Mouse (Mus musculus) embryonic facial prominence, embryonic 13.5 days (tissue): ENCODE measurements around the gene Dnah8. TPM values are rescaled to one million over a fixed set of nuclear protein-coding genes. Genes with fewer than 3 reads are reported as not detected.
"Not testable (repeated sequence)": the region's sequence is repeated elsewhere in the genome, so short reads cannot be mapped to it uniquely, and the experiment has no call there.

Experiments used
- ATAC-seq: fragments of 200-750 bp; cut with Nextera tagmentation; 2 replicates; pipeline ENCODE4 v1.8.0; 2017; ENCODE audit warnings: low read depth; ENCODE audit not compliant: insufficient number of reproducible peaks, insufficient read depth, low FRiP score, low TSS enrichment
- H3K27ac ChIP-seq: fragments of 300-500 bp; sonication (generic); 2 replicates; pipeline ENCODE4 v1.5.1; 2015; ENCODE audit warnings: moderate library complexity, mild to moderate bottlenecking, inconsistent platforms
- H3K27me3 ChIP-seq: fragments of 300-500 bp; sonication (generic); 2 replicates; pipeline ENCODE4 v1.6.1; 2015; ENCODE audit warnings: mild to moderate bottlenecking, inconsistent platforms
- H3K36me3 ChIP-seq: fragments of 300-500 bp; sonication (generic); 2 replicates; pipeline ENCODE4 v1.6.1; 2015; ENCODE audit warnings: mild to moderate bottlenecking, inconsistent platforms
- H3K4me1 ChIP-seq: fragments of 300-500 bp; sonication (generic); 2 replicates; pipeline ENCODE4 v1.6.1; 2015; ENCODE audit warnings: inconsistent platforms
- H3K4me2 ChIP-seq: fragments of 300-500 bp; sonication (generic); 2 replicates; pipeline ENCODE4 v1.6.1; 2015; ENCODE audit warnings: moderate library complexity, mild to moderate bottlenecking, inconsistent platforms
- H3K4me3 ChIP-seq: fragments of 300-500 bp; sonication (generic); 2 replicates; pipeline ENCODE4 v1.5.1; 2015; ENCODE audit warnings: mild to moderate bottlenecking, inconsistent platforms
- H3K9ac ChIP-seq: fragments of 300-500 bp; sonication (generic); 2 replicates; pipeline ENCODE4 v1.6.1; 2015; ENCODE audit warnings: mild to moderate bottlenecking, inconsistent platforms
- H3K9me3 ChIP-seq: fragments of 300-500 bp; sonication (generic); 2 replicates; pipeline ENCODE4 v1.6.1; 2016; ENCODE audit warnings: inconsistent platforms
- WGBS: fragments of 180-500 bp; shearing (Covaris S2); methylation state at CpG from one replicate; pipeline ENCODE4 v1.1.7; 2015; ENCODE audit warnings: mixed read lengths; 5-methylcytosine and 5-hydroxymethylcytosine counted together
- polyA plus RNA-seq: library from polyadenylated mRNA; unstranded; fragments of >200 nt; fragmentation: Nextera tagmentation; extraction: Ambion mirVana; gene quantifications from 2 replicates; pipeline ENCODE4 v1.2.1, GENCODE M21; 2015

Dnah8 gene
- polyA plus RNA-seq, 1 experiment from 2014 or later = 2.5 TPM

DNA sequence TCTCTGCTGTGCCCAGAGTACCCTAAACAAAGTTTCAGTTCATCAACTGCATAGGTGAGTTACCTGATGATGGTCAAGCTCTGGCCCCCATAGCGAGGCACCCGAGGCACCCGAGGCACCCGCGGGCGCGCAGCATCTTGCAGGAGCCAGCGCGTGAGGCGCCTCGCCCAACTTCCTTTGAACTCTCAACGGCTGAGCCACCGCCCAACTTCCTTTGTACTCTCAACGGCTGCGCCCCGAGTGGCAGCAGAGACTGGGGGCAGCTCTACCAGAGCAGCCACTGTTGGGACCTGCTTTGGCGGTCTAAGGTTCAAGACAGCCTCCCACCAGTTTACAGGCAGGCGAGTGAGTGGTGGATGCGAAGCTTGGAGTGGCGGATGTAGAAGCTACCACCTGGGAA, 2.6 kb downstream of the Dnah8 start, which contains the start of gene Glo1:
TSS of gene Glo1 (minus strand) at position 153 of the 400 bp plus-strand sequence.
- not testable (repeated sequence) for H3K4me1 ChIP-seq, H3K9ac ChIP-seq, H3K36me3 ChIP-seq, H3K9me3 ChIP-seq, H3K4me2 ChIP-seq, H3K4me3 ChIP-seq, H3K27ac ChIP-seq, H3K27me3 ChIP-seq, ATAC-seq
- no CpG with 5 or more reads among the region's 20 CpGs for WGBS

DNA sequence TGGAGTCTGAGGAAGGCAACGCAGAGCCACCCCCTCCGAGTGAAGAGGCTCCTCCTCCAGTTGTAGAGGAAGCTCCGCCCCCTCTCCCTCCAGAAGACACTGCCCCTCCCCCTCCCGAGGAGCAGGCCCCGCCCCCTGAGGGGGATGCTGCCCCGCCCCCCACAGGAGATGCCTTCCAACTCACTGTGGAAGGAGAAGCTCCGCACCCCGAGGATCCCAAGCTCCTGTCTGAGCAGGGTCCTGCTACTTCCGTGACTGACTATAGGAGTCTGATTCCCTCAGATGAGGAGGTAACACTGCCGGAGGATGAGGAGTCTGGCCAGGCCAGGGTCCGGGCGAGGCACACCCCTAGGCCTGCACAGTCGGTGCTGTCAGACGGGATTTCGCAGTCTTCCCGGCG, 11.2 kb downstream of the Dnah8 start:
- ATAC-seq = 0 out of 2 replicates have a peak, but pooled peaks have one; percentile 20
- H3K9ac ChIP-seq = peak overlapping the region; percentile 23
- H3K4me3 ChIP-seq = peak overlapping the region; percentile 37
- 13% methylated on average over 17 of the region's 17 CpGs for WGBS
- H3K27ac ChIP-seq = no peak overlapping the region
- H3K27me3 ChIP-seq = no peaks in the 10 kb centered on the region
- peaks cover 6% of the 10 kb centered on the region; the same call in 1 of the 2 replicates for H3K4me1 ChIP-seq
- H3K4me2 ChIP-seq = peak overlapping the region; percentile 50
- H3K9me3 ChIP-seq = no peaks in the 10 kb centered on the region
- no peaks in the 10 kb centered on the region for H3K36me3 ChIP-seq

DNA sequence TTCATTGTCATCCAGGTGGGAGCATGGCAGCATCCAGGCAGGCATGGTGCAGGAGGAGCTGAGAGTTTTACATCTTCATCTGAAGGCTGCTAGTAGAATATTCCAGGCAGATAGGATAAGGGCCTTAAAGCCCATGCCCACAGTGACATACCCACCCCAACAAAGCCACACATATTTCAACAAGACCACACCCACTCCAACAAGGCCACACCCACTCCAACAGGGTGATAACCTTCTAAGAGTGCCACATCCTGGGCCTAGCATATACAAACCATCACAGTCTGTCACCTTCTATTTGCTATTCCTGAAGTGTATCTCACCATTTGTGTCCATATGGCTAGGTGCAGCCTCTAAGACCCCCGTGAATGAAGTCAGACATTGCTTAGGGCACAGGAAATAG, 13.6 kb downstream of the Dnah8 start:
- H3K27me3 ChIP-seq = no peaks in the 10 kb centered on the region
- 44% methylated on average over 1 of the region's 1 CpGs for WGBS

DNA sequence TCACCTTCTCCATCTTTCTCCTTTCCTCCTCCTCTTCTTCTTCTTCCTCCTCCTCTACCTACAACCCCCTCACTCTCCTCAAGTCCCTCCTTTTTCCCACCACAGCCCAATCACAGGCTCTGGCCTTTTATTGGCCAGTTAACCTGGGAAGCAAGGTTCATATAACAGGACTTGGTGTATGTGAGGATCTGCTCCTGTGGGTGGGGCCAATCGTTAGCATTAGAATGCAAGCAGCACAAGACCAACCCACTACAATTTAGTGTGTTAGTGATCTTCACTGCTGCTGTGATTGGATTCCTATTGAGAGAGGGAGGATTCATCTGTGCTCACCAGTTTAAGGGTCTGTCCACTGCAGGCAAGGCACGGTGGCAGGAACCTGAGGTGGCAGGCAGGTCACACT, 14.8 kb downstream of the Dnah8 start:
- Histone ChIP-seq H3K4me1 (peaks cover 6% of the 10 kb centered on the region; the same call in 1 of the 2 replicates), H3K27ac (no peak overlapping the region), H3K4me3 (no peak overlapping the region), H3K36me3 (no peaks in the 10 kb centered on the region), H3K9me3 (no peaks in the 10 kb centered on the region), H3K27me3 (no peaks in the 10 kb centered on the region), H3K4me2 (no peak overlapping the region), H3K9ac (no peak overlapping the region)
- WGBS = 60% methylated on average over 2 of the region's 2 CpGs
- no peak for ATAC-seq

More for the DNA sequence above, 13.6 kb downstream of the Dnah8 start:
- H3K4me1 ChIP-seq = peaks cover 6% of the 10 kb centered on the region; the same call in 1 of the 2 replicates
- no peak overlapping the region for H3K9ac ChIP-seq
- H3K4me2 ChIP-seq = no peak overlapping the region
- no peaks in the 10 kb centered on the region for H3K9me3 ChIP-seq
- H3K27ac ChIP-seq = no peak overlapping the region
- H3K4me3 ChIP-seq = no peak overlapping the region
- H3K36me3 ChIP-seq = no peaks in the 10 kb centered on the region
- ATAC-seq = no peak

DNA sequence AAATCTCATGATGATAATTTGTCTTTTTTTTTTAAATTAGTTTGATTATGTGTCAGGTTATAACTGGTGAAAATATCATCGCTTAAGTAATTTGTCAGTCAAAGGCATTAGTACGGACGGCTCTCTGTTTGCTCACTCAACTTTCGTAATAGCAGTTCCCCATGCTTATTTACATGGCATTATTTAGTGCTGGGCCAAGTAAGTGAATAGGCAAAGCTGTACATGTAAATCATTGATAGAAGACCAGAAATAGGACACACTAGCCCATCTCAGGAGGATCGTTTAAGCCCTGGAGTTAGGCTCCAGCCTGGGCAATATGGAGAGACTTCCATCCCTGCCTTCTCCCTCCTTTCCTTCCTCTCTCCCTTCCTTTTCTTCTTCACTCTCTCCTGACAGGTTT, 16.7 kb downstream of the Dnah8 start:
- Histone ChIP-seq H3K36me3 (0 out of 2 replicates have a peak, but pooled peaks cover 3% of the 10 kb centered on the region), H3K27ac (no peak overlapping the region), H3K4me3 (no peak overlapping the region), H3K27me3 (no peaks in the 10 kb centered on the region), H3K9me3 (peaks cover 2% of the 10 kb centered on the region; the same call in 1 of the 2 replicates), H3K9ac (no peak overlapping the region), H3K4me2 (no peak overlapping the region), H3K4me1 (0 out of 2 replicates have a peak, but pooled peaks cover 3% of the 10 kb centered on the region)
- ATAC-seq = no peak
- WGBS = 91% methylated on average over 5 of the region's 5 CpGs

DNA sequence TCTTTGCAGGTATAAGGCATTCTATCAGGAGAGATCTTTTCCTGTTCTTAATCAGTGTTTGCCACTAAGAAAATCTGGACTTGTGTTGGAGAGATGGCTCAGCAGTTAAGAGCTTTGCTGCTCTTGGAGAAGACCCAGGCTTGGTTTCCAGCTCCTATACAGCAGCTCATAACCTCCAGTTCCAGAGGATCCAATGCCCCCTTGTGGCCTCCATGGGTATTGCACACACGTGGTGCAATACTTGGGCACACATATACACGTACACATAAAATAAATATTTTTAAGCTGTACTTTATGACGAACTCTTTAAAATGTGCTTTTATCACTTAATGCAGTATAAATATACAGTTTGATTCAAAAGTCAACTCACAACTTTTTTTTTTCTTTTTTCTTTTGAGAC, 24.6 kb downstream of the Dnah8 start:
- Histone ChIP-seq H3K4me1 (no peaks in the 10 kb centered on the region), H3K36me3 (0 out of 2 replicates have a peak, but pooled peaks cover 3% of the 10 kb centered on the region), H3K27me3 (no peaks in the 10 kb centered on the region), H3K4me3 (no peak overlapping the region), H3K9ac (no peak overlapping the region), H3K4me2 (no peak overlapping the region), H3K9me3 (peaks cover 2% of the 10 kb centered on the region; the same call in 1 of the 2 replicates), H3K27ac (no peak overlapping the region)
- 95% methylated on average over 3 of the region's 3 CpGs for WGBS
- ATAC-seq = no peak

DNA sequence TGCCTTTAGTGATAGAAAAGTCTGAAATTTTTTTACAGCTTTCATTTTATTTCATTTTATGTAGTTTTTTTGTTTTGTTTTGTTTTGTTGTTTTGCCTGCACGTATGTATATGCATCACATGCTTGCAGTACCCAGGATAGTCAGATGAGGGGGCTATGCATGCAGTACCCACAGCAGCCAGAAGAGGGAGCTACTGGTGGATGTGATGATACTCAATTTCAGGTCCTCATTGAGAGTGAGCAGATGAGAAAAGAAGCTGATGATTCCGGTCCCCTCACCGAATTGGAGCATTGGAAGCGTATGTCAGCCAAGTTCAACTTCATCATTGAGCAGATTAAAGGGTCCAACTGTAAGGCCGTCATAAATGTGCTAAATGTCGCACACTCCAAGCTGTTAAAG, 28.9 kb downstream of the Dnah8 start:
- no peak for ATAC-seq
- peaks cover 3% of the 10 kb centered on the region; the same call in 1 of the 2 replicates for H3K4me1 ChIP-seq
- H3K27me3 ChIP-seq = no peaks in the 10 kb centered on the region
- no peak overlapping the region for H3K9ac ChIP-seq
- no peaks in the 10 kb centered on the region for H3K9me3 ChIP-seq
- H3K4me2 ChIP-seq = no peak overlapping the region
- H3K27ac ChIP-seq = no peak overlapping the region
- 95% methylated on average over 6 of the region's 6 CpGs for WGBS
- H3K36me3 ChIP-seq = no peaks in the 10 kb centered on the region
- no peak overlapping the region for H3K4me3 ChIP-seq

DNA sequence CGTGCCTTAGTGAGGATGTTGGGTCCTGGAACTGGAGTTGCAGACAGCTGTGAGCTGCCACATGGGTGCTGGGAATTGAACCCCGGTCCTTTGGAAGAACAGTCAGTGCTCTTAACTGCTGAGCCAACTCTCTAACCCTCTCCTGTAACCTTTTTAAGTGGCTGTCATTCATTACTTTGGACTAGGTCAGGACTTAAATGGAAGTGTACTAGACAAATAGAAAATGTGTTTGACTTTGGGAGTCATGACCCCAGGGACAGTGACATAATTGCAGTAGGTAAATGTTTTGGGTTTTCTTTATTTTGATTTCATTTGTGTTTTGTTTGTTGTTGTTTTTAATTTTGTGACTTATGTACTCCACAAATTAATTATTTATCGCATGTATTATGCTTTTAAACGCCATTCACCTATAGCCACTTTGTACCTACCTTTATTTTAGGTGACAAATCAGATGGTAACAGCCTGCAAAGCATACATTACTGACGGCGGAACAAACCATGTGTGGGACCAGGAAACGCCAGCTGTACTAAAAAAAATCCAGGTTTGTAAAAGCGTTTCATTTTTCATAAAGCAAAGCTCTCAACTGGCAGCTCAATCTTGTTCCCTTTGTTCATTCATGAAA, 33.5 kb downstream of the Dnah8 start:
- Histone ChIP-seq H3K4me2 (peak overlapping the region; percentile 56), H3K27me3 (no peaks in the 10 kb centered on the region), H3K4me3 (peak overlapping the region; percentile 41), H3K27ac (peak overlapping the region; percentile 39), H3K9ac (peak overlapping the region; percentile 57), H3K36me3 (no peaks in the 10 kb centered on the region), H3K4me1 (peaks cover 6% of the 10 kb centered on the region; the same call in 1 of the 2 replicates), H3K9me3 (no peaks in the 10 kb centered on the region)
- 48% methylated on average over 8 of the region's 8 CpGs for WGBS
- ATAC-seq = no peak

DNA sequence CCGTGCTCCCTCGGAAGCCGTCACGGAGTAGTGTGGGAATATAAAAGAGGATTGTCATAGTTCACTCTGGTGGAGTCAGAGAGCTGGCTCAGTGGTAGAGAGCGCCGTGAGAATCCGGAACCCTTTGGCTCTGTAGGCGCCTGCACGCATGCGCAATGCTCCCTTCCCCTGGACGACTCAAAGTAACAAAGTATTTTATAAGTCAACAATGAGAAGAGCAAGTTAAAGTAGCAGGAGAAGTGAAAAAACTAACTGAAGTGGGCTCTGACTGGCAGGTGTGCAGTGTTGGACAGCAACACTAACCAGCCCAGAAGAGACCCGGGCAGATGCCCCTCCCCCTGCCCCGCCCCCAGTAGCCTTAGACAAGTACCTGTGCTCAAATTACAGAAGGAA, 34.0 kb downstream of the Dnah8 start:
- H3K27me3 ChIP-seq = no peaks in the 10 kb centered on the region
- peak; percentile 62; the same call in 1 of the 2 replicates for ATAC-seq
- H3K36me3 ChIP-seq = no peaks in the 10 kb centered on the region
- peak overlapping the region; percentile 39 for H3K27ac ChIP-seq
- no peaks in the 10 kb centered on the region for H3K9me3 ChIP-seq
- H3K9ac ChIP-seq = peak overlapping the region; percentile 57
- peak overlapping the region; percentile 41 for H3K4me3 ChIP-seq
- peak overlapping the region; percentile 56 for H3K4me2 ChIP-seq
- 9% methylated on average over 13 of the region's 13 CpGs for WGBS
- H3K4me1 ChIP-seq = peaks cover 6% of the 10 kb centered on the region; the same call in 1 of the 2 replicates

DNA sequence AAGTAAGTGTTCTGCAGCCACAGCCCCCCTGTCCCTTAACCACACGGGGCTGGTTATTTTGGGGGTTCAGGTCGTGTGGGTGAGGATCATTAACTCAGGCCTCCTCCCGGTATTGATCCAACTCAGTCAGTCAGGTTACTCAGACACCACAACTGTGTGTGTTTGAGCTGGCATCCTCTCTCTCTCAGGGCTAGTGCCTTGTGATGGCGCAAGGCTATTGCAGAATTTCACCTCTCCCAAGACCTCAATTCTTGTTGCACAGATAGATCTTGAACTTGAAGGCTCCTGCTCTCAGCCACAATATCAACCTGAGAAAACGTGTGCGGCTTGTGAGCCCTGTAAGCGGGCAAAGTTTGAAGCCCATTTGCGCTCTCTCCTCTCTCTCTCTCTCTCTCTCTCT, 38.0 kb downstream of the Dnah8 start:
- H3K9ac ChIP-seq = no peak overlapping the region
- no peaks in the 10 kb centered on the region for H3K27me3 ChIP-seq
- H3K36me3 ChIP-seq = no peaks in the 10 kb centered on the region
- H3K4me3 ChIP-seq = no peak overlapping the region
- H3K4me1 ChIP-seq = peaks cover 6% of the 10 kb centered on the region; the same call in 1 of the 2 replicates
- no peak overlapping the region for H3K4me2 ChIP-seq
- H3K9me3 ChIP-seq = peaks cover 7% of the 10 kb centered on the region; the same call in 1 of the 2 replicates
- 72% methylated on average over 8 of the region's 8 CpGs for WGBS
- no peak overlapping the region for H3K27ac ChIP-seq
- no peak for ATAC-seq

DNA sequence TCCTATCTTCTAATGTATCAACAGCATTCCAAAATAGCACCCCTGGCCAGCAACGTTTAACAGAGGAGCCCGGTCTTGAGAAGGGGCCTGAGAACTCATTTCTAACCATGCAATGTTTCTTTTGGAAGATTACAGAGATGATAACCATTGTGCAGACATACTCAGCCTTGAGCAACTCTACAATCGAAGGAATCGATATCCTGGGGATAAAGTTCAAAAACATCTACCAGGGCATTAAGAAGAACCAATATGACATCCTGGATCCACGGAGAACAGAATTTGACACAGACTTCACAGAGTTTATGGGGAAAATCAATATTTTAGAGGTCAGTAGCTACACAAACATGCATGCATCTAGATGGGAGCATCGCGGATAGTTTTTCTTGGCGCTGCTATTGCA, 39.0 kb downstream of the Dnah8 start:
- no peak overlapping the region for H3K4me3 ChIP-seq
- ATAC-seq = no peak
- peaks cover 4% of the 10 kb centered on the region; the same call in 1 of the 2 replicates for H3K4me1 ChIP-seq
- no peak overlapping the region for H3K27ac ChIP-seq
- WGBS = 94% methylated on average over 8 of the region's 8 CpGs
- no peak overlapping the region for H3K4me2 ChIP-seq
- H3K27me3 ChIP-seq = no peaks in the 10 kb centered on the region
- no peaks in the 10 kb centered on the region for H3K36me3 ChIP-seq
- peaks cover 7% of the 10 kb centered on the region; the same call in 1 of the 2 replicates for H3K9me3 ChIP-seq
- no peak overlapping the region for H3K9ac ChIP-seq

DNA sequence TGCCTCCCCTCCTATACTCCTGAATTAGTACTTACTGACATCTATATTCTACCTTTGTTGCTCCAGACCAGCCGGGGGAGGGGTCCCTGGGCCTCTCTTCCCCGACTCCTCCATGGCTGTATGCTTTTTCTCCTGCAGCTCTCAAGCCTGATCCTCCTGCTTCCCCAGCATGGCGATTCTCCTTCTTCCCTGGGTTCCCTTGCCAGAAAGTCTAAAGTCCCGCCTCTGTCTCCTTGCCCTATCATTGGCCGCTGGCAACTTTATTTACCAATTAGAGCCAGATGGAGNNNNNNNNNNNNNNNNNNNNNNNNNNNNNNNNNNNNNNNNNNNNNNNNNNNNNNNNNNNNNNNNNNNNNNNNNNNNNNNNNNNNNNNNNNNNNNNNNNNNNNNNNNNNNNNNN, 40.7 kb downstream of the Dnah8 start:
- no peak overlapping the region for H3K4me2 ChIP-seq
- H3K4me1 ChIP-seq = no peaks in the 10 kb centered on the region
- 75% methylated on average over 5 of the region's 5 CpGs for WGBS
- ATAC-seq = no peak
- H3K9ac ChIP-seq = no peak overlapping the region
- peaks cover 7% of the 10 kb centered on the region; the same call in 1 of the 2 replicates for H3K9me3 ChIP-seq
- H3K4me3 ChIP-seq = no peak overlapping the region
- H3K27ac ChIP-seq = no peak overlapping the region
- H3K36me3 ChIP-seq = no peaks in the 10 kb centered on the region
- no peaks in the 10 kb centered on the region for H3K27me3 ChIP-seq
